Mouse (Mus musculus): Measurements from ENCODE around the gene Eif4e2. TPM values are rescaled to one million over a fixed set of nuclear protein-coding genes. Genes with fewer than 3 reads are reported as not detected.

Eif4e2 gene
- polyA plus RNA-seq, 1 experiment from 2014 or later, result 106 TPM

DNA sequence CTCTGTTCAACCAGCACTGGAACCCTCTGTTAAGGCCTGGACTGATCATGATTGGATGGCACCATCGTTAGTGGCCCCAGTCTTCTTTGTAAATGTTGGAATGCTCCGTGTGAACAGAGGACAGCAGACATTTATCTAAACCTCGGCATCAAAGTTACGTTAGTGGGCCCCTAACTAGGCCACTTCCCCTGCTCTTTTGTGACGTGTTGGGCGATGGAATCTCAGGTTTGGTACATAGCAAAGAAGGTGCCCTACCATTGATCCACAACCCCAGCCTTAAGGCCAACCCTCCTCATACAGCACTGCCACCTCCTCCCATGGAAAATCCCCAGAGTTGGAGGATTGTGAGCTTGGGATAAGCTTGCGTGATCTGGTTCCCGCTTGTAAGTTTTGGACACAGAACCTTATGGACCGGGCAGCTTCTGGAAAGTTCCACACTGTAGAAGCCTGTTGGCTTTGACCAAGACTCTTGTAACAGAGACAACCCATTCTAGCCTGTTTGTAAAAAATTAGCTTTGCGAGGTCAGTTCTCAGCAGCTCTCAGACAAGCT lies 69.8 kb downstream of the Eif4e2 start:
- Histone ChIP-seq H3K36me3 (no peaks in the 10 kb centered on the region), H3K27ac (no peak overlapping the region), H3K27me3 (no peaks in the 10 kb centered on the region), H3K4me2 (no peak overlapping the region), H3K4me3 (no peak overlapping the region), H3K9me3 (no peaks in the 10 kb centered on the region), H3K4me1 (replicated peaks) (0 out of 2 replicates have a peak, but pooled peaks cover 7% of the 10 kb centered on the region), H3K9ac (no peak overlapping the region)
- 87% methylated on average over 10 of the region's 10 CpGs for WGBS
- no peak for ATAC-seq (ENCODE audit: low FRiP score)

DNA sequence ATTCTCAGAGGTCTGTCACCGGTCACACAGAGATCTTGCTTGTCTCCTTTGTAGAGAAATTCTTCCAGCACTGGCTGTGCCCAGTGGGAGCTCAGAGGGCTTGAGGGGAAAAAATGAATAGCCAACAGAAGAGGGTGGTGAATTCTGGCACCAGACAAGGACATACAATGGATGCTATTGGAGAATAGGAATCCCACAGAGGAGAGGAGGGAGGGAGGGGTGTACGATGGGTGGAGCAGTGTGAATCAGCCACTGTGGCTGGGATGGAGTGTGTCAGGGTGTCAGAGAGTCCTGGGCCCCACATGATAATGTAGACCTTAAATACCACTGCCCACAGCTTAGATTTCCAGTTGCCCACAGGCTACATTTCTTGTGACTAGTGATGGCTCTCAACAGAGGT lies 73.4 kb downstream of the Eif4e2 start:
- Histone ChIP-seq H3K9ac (no peak overlapping the region), H3K27me3 (0 out of 2 replicates have a peak, but pooled peaks cover 1% of the 10 kb centered on the region), H3K4me1 (replicated peaks) (0 out of 2 replicates have a peak, but pooled peaks cover under 1% of the 10 kb centered on the region), H3K9me3 (no peaks in the 10 kb centered on the region), H3K4me2 (no peak overlapping the region), H3K27ac (no peak overlapping the region), H3K4me3 (no peak overlapping the region), H3K36me3 (no peaks in the 10 kb centered on the region)
- 48% methylated on average over 2 of the region's 2 CpGs for WGBS
- no peak for ATAC-seq (ENCODE audit: low FRiP score)

Other genes starting within 250 kb of the Eif4e2 start
- gene Alppl2, start 124.0 kb upstream of the Eif4e2 start, polyA plus RNA-seq (2015; fragmentation: Nextera tagmentation; extraction: Ambion mirVana), result not detected in 2 replicates
- not detected in 2 replicates for gene Alpi, start 112.3 kb upstream of the Eif4e2 start, polyA plus RNA-seq (2015; fragmentation: Nextera tagmentation; extraction: Ambion mirVana)
- not detected in 2 replicates for gene Akp3, start 88.9 kb upstream of the Eif4e2 start, polyA plus RNA-seq (2015; fragmentation: Nextera tagmentation; extraction: Ambion mirVana)
- 33.1 and 35.5 TPM in 2 replicates for gene Ecel1, start 57.4 kb upstream of the Eif4e2 start, polyA plus RNA-seq (2015; fragmentation: Nextera tagmentation; extraction: Ambion mirVana)
- gene Prss56, start 30.6 kb upstream of the Eif4e2 start, polyA plus RNA-seq (2015; fragmentation: Nextera tagmentation; extraction: Ambion mirVana), result 6.8 and 9.0 TPM in 2 replicates
- gene Chrnd, start 23.3 kb upstream of the Eif4e2 start, polyA plus RNA-seq (2015; fragmentation: Nextera tagmentation; extraction: Ambion mirVana), result 0.05 TPM in 1 of 2 replicates, not detected in the other
- gene Chrng, start 9.3 kb upstream of the Eif4e2 start, polyA plus RNA-seq (2015; fragmentation: Nextera tagmentation; extraction: Ambion mirVana), result 0.35 and 0.58 TPM in 2 replicates
- gene Efhd1, start 50.4 kb downstream of the Eif4e2 start, polyA plus RNA-seq (2015; fragmentation: Nextera tagmentation; extraction: Ambion mirVana), result 1.3 and 1.5 TPM in 2 replicates
- 75.2 and 79.7 TPM in 2 replicates for gene Gigyf2, start 113.1 kb downstream of the Eif4e2 start, polyA plus RNA-seq (2015; fragmentation: Nextera tagmentation; extraction: Ambion mirVana)
- 13.8 and 31.2 TPM in 2 replicates for gene Kcnj13, start 180.8 kb downstream of the Eif4e2 start, polyA plus RNA-seq (2015; fragmentation: Nextera tagmentation; extraction: Ambion mirVana)